Mouse (Mus musculus): ENCODE data around the gene Inip. TPM values are rescaled to one million over a fixed set of nuclear protein-coding genes. Genes with fewer than 3 reads are reported as not detected.

Gene Inip
- total and polyA plus RNA-seq, 3 experiments = 6.7 to 18.0 (median 16.1) TPM

DNA sequence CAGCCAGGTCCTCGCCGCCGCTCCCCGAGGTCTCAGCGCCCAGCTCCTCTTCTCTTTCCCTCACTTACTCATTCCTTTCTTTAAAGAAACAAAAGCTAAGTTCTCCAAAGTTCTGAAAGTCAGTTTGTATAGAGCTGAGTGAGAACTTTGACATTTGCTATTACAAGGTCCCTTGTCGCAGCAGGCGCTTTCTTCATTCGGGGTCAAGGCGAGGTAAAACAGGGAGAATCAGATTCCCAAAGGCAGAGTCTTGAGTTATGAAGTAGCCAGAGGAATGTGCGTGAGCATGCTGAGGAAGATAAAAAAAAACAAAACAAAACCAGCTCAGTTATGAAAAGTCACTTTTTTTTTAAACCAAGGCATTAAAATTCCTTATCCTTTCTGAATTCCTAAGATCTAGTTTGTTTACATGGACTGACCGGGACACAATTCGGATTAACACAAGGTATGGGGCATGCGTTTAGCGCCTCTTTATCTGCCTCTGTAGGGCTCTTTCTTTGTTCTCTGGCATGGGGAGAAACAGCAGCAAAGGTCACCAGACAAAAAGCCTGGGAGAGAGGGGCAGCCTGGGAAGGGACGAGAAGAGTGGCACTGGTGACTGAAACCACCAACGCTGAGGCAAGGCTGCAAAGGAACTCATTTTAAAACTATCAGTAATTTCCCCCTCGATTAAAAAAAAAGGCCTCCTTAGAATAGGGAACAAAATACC lies 29.1 kb downstream of the Inip start:
- DNase-seq = peak; percentile 63

- no peak for DNase-seq
Measured at GRCm38 (mm10) chr4:59767717-59768116, 33.7 kb downstream of the Inip start.

- DNase-seq = peak; percentile 31
Measured at GRCm38 (mm10) chr4:59765385-59766005, 35.9 kb downstream of the Inip start.

DNA sequence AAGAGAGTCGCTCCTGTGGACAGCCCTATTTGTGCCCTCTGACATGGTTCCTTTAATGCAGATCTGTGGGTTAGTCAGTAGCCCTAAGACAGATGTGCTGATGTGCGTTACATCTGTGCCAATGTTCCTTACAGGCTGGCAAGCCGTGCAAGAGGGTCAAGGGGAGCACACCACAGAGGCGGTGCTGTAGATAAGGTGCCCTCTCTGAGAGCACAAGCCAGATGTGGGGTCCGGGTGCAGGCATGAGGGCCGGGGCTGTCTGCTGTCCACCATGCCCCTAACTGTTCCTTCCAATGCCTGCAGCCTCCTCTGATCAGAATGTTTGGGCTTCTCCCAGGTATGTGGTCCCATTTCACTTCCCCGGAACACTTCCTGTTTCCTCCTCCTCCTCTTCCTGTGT lies 36.4 kb downstream of the Inip start:
- no peak for DNase-seq

DNA sequence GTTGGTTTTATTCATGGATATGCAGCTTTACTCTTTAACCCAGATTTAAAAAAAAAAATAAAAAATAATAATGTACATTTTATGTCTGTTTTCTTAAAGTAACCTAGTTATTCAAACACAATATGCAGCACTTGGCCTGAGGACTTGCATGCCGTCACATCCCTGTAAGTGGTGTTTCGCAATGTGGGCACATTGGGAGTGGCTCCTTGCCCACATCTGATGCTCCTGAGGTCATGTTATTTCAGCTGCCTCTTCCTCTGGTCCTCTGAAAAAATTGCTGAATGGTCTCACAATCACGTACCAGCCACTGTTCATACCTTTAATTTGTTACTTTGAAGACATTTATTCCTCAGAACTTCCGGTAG lies 40.0 kb downstream of the Inip start:
- DNase-seq = peak; percentile 51

DNA sequence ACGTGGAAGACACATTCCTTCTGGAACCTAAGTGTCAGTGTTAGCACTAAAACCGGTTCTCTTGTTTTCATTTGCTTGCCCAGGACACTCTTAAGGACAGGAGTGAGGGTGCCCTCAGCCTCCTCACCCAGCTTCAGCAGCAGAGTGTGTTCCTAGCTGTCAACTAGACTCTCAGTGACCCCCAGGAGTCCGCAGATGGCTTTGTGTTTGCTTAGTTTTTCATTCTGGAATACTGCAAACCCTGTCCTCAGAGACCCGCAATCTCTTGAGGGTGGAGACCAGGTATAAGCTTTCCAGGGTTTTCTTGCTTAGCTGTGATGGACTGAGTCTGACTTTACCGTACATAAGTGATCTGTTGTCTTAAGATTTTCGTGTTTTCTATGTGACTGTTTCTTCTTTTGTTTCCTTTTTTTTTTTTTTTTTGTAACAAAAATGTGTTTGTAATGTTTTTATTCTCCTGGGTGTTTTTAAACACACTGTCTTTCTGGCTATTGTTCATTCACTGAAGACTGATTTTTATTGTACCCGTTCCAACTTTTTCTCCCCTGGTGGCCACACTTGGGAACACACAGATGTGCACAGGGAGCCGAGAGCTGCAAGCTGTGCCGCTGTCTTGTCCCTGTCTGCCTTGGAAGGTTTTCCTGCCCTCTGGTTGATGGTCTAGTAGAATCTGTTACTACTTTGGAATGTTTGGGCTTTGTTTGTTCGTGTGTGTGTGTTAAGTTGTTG lies 40.6 kb downstream of the Inip start:
- peak; percentile 66 for DNase-seq

GRCm38 (mm10) chr4:59760016-59760415 lies 41.4 kb downstream of the Inip start:
- DNase-seq = no peak

DNA sequence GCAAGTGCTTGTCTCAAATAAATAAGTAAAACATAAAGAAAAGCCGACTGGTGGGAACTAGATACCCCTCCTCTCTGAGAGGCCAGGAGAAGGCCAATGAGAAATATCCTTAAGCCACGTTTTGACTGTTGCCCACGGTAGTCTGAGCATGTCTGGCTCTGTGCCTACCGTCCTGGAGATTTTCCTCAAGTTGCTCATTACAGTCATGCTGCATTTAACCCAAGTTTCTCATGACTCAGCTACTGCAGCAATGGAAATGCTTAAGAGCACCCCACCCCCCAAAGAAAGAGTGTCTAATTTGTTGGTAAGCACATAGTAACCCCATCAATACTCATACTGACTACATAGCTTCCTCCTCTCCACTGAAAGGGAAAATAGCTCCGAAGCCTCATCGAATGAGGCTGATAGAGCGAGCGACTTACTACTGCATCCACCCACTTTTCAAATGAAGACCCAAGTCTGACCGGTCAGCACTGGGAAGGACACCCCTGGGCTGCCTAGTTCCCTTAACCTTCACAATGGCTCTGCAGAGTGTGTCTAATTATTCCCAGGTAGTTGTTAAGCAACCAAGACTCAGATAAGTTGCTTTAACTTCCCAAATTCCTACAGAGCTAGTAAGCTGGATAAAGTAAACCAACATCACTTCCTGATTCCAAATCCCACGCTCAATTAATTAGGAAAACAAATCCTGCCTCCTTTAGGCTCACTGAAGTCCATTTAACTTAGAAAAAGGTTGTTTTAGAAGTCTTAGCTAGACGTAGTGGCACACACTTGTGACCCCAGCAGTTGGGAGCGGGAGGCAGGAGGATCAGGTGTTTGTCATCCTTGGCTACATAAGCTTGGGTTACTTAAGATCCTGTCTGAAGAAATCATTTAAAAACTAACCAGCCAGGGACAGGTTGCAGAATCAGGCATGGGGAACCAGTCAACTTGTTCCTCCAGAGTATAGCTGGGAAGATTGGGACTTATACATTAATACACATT lies 43.6 kb downstream of the Inip start:
- no peak for DNase-seq

DNA sequence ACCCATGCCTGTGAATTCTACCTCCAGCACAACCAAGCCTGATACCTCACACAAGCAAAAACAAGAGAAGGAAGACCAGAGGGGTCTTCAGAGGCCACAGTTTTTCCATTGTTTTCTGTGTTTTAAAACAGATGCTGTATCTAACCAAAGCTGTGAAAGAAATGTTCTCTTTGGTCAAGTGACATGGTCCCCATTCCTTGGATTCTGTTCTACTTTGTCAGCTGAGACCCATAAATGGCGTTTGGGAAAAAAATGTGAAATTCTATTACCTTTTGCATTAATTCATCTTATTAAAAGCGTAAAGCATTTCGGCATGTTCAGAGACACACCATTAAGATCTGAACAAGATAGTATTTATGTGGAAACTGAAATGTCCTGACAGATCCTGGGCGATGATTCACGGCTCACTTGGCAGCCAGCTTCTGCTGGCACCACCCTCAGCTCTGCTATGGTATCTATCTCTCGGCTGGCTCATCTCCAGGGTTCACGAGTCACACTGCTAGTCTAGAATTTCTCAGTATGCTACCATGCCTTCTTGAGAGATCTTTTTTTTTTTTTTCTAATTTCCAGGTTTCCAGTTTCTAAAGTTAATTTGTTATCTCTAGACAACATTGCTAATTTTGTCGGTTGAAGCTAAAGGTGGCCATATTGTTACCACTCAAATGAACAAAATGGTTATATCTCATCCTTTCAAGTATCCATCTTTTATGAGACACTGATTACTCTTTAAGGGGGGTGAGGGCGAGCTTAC lies 44.9 kb downstream of the Inip start:
- peak; percentile 90 for DNase-seq

DNA sequence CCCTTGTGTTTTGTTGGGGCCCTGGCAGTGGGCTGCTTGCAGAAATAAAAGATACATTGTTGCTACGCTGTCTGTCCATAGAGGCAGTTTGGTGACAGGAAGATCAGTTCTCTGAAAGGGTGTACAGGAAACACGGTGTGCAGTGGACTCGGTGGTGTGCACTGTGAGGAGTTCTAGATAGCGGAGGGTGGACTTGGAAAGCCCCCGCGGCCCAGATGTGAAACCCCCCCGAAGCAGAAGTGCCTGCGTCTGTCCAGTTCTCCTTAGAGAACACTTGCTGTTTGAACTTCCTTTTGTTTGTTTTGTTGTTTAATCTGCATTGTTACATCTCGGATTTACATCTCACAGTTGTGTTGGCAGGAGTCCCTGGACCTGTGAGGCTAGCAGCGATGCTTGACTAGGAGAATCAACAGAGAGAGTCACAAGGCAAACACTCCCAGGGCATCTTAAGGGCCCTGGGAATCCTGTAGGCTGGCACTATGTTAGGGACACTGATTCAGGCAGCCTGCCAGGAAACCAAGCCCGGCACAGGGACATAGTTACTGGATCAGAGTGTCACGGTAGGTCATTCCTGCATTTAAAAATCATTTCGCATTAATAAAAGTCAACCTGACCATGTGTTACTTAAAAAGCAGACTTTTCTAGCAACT lies 47.8 kb downstream of the Inip start:
- DNase-seq = peak; percentile 53

GRCm38 (mm10) chr4:59739882-59740281 lies 61.5 kb downstream of the Inip start:
- DNase-seq = no peak

- no peak for DNase-seq
Measured at GRCm38 (mm10) chr4:59739321-59739720, 62.1 kb downstream of the Inip start.

DNA sequence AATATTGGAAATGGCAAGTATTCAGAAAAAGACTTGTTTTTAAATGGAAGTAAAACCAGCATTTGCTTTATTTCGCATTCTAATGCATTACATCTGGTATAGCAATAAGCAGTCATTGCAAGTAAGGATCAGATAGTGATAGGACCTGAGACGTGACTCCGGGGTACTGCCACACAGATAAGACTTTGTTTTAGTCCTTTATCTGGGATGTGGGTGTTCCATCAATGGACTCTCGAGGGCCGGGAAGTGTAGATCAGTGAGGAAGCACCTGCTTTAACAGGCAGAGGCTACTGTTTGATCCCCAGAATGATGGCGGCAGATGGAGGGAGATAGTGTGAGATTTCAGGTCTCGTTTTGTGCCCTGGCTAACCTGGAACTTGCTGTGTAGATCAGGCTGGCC lies 69.8 kb downstream of the Inip start:
- no peak for DNase-seq

GRCm38 (mm10) chr4:59728839-59729238 lies 72.5 kb downstream of the Inip start:
- no peak for DNase-seq

- no peak for DNase-seq
Measured at GRCm38 (mm10) chr4:59727878-59728261, 73.5 kb downstream of the Inip start.

GRCm38 (mm10) chr4:59727187-59727877 lies 74.1 kb downstream of the Inip start:
- no peak for DNase-seq

GRCm38 (mm10) chr4:59726501-59726900 lies 74.9 kb downstream of the Inip start:
- no peak for DNase-seq

- DNase-seq = no peak
Measured at GRCm38 (mm10) chr4:59725579-59725978, 75.8 kb downstream of the Inip start.

GRCm38 (mm10) chr4:59721811-59722210 lies 79.6 kb downstream of the Inip start:
- DNase-seq = no peak

All from adrenal gland, adult 2 months (tissue).